Mouse (Mus musculus): ENCODE measurements around the gene Kcnb1. TPM values are rescaled to one million over a fixed set of nuclear protein-coding genes. Genes with fewer than 3 reads are reported as not detected.

Gene Kcnb1
- polyA plus RNA-seq, 1 experiment from 2014 or later = 1.0 TPM

DNA sequence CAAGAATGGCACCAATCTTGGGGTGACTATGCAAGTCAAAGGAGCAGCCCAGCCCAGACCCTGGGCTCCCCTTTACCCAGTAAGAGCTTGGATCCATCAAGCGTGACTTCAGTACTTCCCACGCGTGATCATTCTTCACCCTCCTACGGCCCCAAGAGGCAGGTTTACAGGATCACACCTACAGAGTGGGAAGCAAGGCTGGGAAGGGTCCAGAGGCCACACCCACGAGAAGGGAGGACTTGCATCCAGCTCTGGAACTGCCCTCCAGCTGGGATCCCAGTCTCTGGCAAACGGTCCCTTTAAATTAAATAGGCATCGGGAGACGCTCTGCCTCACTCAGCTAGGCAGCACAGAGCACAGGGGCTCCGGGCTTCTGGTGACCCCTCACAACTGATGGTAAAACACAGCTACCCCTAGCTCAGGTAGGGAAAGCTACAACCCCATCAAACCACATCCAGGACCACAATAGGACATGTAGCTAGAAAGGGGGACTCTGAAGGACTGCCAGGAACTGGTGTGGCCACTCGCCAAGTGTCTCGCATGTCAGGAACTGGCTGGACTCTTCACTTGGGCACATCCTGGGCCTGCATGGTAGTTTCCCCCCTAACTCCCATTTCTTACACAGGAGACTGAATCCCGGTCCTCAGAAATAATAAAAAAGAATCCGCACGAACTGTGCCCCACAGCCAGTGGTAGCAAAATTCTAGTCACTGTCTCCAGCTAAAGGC lies 8.1 kb downstream of the Kcnb1 start:
- H3K4me3 ChIP-seq = no peak overlapping the region
- H3K27me3 ChIP-seq = peaks cover 24% of the 10 kb centered on the region
- peaks cover 7% of the 10 kb centered on the region; the same call in 1 of the 2 replicates for H3K9me3 ChIP-seq
- no peaks in the 10 kb centered on the region; the same call in 1 of the 2 replicates for H3K36me3 ChIP-seq
- H3K27ac ChIP-seq = no peak overlapping the region
- WGBS = 76% methylated on average over 14 of the region's 14 CpGs
- no peak overlapping the region for H3K9ac ChIP-seq
- no peak for ATAC-seq (ENCODE audit: low FRiP score, low read depth)
- H3K4me1 ChIP-seq = no peaks in the 10 kb centered on the region
- H3K4me2 ChIP-seq (replicated peaks) = no peak overlapping the region

DNA sequence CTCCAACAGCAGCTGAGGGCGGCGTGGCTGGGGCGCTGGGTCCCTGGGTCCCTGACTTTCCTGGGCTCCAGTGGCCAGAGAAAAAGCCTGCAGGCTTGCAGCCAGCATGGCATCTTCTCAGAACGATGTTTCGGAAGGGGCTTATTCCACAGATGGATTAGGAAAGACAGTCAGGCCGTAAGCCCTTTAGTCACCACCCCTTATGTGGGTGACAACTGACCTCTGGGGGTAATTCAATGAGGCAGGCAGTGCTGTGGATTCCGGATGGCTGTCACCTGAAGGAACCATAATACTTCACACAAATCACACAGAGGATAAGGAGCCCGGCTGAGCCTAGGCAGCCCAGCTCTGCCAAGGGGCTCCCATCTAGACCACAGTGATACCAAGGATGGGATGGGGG lies 8.9 kb downstream of the Kcnb1 start:
- Histone ChIP-seq H3K27me3 (peaks cover 17% of the 10 kb centered on the region), H3K4me3 (no peak overlapping the region), H3K4me2 (replicated peaks) (no peak overlapping the region), H3K4me1 (no peaks in the 10 kb centered on the region), H3K9me3 (peaks cover 7% of the 10 kb centered on the region; the same call in 1 of the 2 replicates), H3K9ac (no peak overlapping the region), H3K27ac (no peak overlapping the region), H3K36me3 (no peaks in the 10 kb centered on the region; the same call in 1 of the 2 replicates)
- no peak for ATAC-seq (ENCODE audit: low FRiP score, low read depth)
- 65% methylated on average over 8 of the region's 8 CpGs for WGBS

DNA sequence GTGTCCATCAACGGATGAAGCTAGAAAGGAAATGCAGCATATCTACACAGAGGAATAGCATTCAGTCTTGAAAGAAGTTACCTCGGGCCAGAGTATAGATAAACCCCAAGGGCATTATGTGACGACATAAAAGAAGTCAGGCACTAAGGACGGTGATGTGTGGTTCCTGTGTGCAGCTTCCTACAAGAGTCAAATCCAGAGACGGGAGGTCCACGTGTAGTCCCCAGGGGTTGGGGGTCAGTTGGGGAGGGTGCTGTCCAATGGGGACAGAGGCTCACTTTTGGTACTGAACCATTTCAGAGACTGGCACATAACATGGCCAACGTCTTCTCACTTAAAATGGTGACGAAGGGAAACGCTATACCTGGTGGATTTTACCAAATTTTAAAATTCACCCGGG lies 10.7 kb downstream of the Kcnb1 start:
- Histone ChIP-seq H3K36me3 (no peaks in the 10 kb centered on the region; the same call in 1 of the 2 replicates), H3K4me1 (no peaks in the 10 kb centered on the region), H3K4me3 (no peak overlapping the region), H3K9ac (no peak overlapping the region), H3K27ac (no peak overlapping the region), H3K4me2 (replicated peaks) (no peak overlapping the region), H3K9me3 (peaks cover 7% of the 10 kb centered on the region; the same call in 1 of the 2 replicates), H3K27me3 (no peaks in the 10 kb centered on the region; the same call in 1 of the 2 replicates)
- 85% methylated on average over 10 of the region's 10 CpGs for WGBS
- ATAC-seq (ENCODE audit: low FRiP score, low read depth) = no peak

DNA sequence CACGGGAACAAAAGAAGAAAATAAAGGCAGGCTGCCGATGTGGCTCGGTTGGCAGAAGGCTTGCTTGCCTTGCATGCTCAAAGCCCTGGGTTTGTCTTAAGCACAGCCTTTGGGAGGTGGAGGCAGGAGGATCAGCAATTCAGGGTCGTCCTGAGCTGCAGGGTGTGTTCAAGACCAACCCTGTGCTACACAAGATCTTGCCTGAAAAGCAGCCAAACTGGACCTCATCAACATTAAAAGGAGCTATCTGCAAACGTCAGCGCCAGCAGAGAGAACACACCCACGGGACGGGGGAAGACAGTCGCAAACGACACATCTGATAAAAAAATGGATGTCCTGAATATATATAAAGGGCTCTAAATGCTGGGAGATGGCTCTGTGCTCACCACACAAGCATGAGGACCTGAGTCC lies 12.7 kb downstream of the Kcnb1 start:
- Histone ChIP-seq H3K4me1 (no peaks in the 10 kb centered on the region), H3K9ac (no peak overlapping the region), H3K4me2 (replicated peaks) (no peak overlapping the region), H3K27me3 (no peaks in the 10 kb centered on the region; the same call in 1 of the 2 replicates), H3K4me3 (no peak overlapping the region), H3K36me3 (no peaks in the 10 kb centered on the region), H3K9me3 (peaks cover 6% of the 10 kb centered on the region; the same call in 1 of the 2 replicates), H3K27ac (no peak overlapping the region)
- ATAC-seq (ENCODE audit: low FRiP score, low read depth) = no peak
- 73% methylated on average over 10 of the region's 10 CpGs for WGBS

DNA sequence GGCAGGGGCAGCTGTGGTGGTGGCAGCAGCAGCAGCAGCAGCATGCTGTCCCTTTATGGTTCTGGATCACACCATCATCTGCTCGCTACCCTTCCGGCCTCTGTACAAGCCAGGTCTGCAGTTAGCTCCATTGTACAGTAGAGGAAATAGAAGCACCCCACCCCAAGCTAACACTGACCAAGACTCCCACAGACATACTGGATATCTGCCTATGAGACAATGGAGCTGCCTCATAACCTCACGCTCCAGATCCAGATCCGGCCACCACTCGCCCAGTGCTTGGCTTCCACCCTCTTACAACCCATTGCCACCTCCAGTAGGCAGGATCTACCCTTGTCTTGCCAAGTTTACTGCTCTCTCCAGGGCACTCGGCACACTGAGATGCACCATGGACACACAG lies 14.7 kb downstream of the Kcnb1 start:
- Histone ChIP-seq H3K4me3 (no peak overlapping the region), H3K36me3 (no peaks in the 10 kb centered on the region), H3K27me3 (peaks cover 4% of the 10 kb centered on the region), H3K9ac (no peak overlapping the region), H3K4me2 (replicated peaks) (no peak overlapping the region), H3K9me3 (peaks cover 6% of the 10 kb centered on the region; the same call in 1 of the 2 replicates), H3K27ac (no peak overlapping the region), H3K4me1 (no peaks in the 10 kb centered on the region)
- WGBS = 85% methylated on average over 6 of the region's 6 CpGs
- no peak for ATAC-seq (ENCODE audit: low FRiP score, low read depth)

DNA sequence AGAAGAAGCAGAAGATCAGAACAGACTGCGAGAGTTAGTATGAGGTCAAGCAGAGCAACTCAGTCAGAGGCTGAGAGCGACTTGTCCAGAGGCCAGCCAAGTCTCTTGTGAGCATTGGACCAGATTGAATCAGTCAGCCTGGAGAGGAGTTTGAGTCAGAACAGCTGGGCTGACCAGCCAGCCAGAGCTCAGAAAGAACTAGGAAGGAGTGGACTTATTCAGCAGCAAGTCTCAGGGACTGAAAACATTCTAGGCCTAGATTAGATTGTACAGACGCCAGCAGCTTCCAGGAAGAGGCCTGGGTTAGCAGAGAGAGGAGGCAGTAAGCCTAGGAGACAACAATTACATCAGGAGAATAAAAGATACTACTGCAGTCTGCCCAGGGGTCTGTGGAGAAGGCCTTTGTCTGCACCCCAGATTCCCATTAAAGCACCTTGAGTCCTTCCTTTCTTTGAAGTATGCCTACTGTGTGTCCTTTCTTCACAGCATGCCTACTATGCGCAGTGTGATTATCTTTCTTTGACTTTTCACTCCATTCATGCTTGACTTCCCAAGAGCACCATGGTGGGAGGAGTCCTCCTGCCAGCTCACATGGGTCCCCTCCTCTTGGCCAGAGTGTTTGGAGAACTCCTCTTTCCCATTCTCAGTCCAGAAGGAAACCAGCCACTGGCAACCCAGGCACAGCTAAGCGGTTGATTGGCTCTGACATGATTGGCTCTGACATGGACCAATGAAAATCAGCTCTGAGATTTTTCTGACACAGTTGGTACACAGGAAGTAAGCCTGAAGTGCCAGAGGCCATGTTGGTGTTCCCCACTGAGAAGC lies 16.7 kb downstream of the Kcnb1 start:
- Histone ChIP-seq H3K27ac (no peak overlapping the region), H3K27me3 (peaks cover 11% of the 10 kb centered on the region), H3K4me1 (peaks cover 10% of the 10 kb centered on the region), H3K9me3 (peaks cover 6% of the 10 kb centered on the region; the same call in 1 of the 2 replicates), H3K36me3 (no peaks in the 10 kb centered on the region), H3K9ac (no peak overlapping the region), H3K4me2 (replicated peaks) (no peak overlapping the region), H3K4me3 (no peak overlapping the region)
- 83% methylated on average over 5 of the region's 5 CpGs for WGBS
- no peak for ATAC-seq (ENCODE audit: low FRiP score, low read depth)

DNA sequence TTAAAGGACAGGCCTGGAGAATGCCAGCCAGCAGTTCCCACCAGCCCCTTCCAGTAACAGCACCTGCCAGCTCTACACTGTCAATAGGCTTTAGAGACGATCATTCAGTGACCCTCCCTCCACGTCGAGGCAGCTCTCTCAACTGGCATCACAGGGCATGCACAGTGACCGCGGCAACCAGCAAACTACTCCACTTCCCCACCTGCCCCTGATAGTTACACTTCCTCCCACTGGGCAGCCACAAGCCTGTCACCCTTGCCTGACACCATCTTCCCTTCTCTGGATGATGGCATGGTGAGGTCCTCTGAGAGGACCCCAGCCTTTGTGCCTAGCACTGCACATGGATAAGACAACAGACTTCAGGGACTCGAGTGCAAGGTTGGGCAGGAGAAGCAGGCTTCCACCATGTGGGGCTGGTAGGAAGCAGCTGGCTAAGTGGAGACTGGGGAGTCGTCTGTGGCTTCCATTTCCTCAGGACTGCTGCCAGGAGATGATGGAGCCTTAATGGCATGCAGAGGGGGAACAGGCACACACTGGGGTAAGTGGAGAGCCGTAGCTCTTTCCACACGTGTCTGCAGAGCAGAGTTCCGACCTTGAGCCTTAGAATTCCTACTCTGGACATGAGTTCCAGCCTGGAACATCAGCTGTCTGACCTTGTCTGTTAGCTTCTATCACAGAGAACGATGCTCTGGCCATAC lies 22.3 kb downstream of the Kcnb1 start:
- Histone ChIP-seq H3K4me3 (no peak overlapping the region), H3K9me3 (0 out of 2 replicates have a peak, but pooled peaks cover under 1% of the 10 kb centered on the region), H3K4me2 (replicated peaks) (no peak overlapping the region; the same call in 1 of the 2 replicates), H3K36me3 (no peaks in the 10 kb centered on the region), H3K9ac (no peak overlapping the region), H3K27me3 (peaks cover 11% of the 10 kb centered on the region; the same call in 1 of the 2 replicates), H3K27ac (no peak overlapping the region; the same call in 1 of the 2 replicates), H3K4me1 (peaks cover 48% of the 10 kb centered on the region)
- 48% methylated on average over 11 of the region's 11 CpGs for WGBS
- ATAC-seq (ENCODE audit: low FRiP score, low read depth) = peak; percentile 84

DNA sequence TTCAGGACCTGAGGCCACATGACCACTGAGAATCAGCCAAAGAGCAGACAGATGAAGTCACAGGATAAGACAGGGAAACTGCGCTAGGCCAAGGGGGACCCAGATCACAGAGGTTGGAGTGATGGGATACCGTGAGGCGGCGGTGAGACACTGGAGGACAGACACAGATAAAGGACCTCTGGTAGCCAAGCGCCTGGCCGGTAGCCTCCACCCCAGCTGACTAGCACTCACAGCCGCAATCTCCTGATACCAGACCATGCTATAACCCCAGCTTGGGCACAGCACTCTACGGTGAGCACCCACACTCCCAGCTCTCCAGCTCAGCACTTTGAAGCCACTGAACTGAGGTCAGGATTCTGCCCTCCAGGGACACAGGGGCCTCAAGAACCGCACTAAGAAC lies 26.4 kb downstream of the Kcnb1 start:
- Histone ChIP-seq H3K36me3 (no peaks in the 10 kb centered on the region), H3K9me3 (0 out of 2 replicates have a peak, but pooled peaks cover 8% of the 10 kb centered on the region), H3K4me1 (peaks cover 47% of the 10 kb centered on the region), H3K4me2 (replicated peaks) (no peak overlapping the region), H3K27ac (no peak overlapping the region; the same call in 1 of the 2 replicates), H3K9ac (no peak overlapping the region), H3K27me3 (no peaks in the 10 kb centered on the region), H3K4me3 (no peak overlapping the region)
- WGBS = 90% methylated on average over 9 of the region's 9 CpGs
- no peak for ATAC-seq (ENCODE audit: low FRiP score, low read depth)

DNA sequence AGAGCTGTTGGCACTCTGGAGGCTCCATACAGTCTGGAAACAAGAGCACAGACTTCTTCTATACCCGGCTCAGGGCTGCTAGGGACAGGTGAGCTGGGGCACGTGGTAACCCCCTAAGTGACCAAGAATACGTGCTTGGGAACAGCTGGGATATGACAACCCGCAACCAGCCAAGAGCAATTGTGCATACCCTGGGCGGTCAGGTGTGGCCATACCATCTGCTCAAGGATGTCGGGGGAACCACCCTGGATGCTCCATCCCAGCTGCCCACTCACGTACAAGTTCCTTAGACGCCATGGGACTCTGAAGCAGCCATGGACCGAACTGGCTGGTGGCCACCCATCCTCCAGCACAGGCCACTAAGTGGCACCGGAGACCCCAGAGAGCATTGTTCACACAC lies 26.8 kb downstream of the Kcnb1 start:
- H3K27ac ChIP-seq = peak overlapping the region; percentile 69
- H3K4me2 ChIP-seq (replicated peaks) = no peak overlapping the region
- WGBS = 90% methylated on average over 10 of the region's 10 CpGs
- ATAC-seq (ENCODE audit: low FRiP score, low read depth) = no peak
- H3K36me3 ChIP-seq = no peaks in the 10 kb centered on the region
- H3K27me3 ChIP-seq = no peaks in the 10 kb centered on the region
- no peak overlapping the region for H3K9ac ChIP-seq
- no peak overlapping the region for H3K4me3 ChIP-seq
- 0 out of 2 replicates have a peak, but pooled peaks cover 8% of the 10 kb centered on the region for H3K9me3 ChIP-seq
- H3K4me1 ChIP-seq = peaks cover 42% of the 10 kb centered on the region

DNA sequence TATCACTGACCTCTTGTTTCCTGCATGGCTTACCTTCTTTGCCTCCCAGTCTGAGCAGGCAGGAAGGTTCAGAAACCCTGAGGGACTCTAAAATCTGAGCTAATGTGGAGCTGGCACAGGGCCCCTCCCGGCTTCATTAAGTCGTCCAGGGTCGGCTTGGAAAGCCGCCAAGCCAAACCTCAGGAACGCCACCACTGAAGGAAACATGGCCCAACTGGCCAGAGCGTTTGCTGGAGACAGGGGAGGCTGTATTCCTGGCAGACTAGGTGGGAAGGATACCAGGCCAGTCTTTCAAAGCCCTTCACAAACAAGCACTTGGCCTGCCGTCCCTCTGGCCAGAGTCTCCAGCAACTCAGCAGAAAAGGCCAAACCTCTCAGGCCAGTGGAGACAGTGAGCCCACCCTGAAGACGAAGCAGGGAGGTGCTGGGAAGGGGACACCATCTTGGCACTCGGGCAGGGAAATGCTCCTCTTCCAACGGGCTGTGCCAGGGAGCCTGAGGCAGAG lies 27.4 kb downstream of the Kcnb1 start:
- 0 out of 2 replicates have a peak, but pooled peaks cover 8% of the 10 kb centered on the region for H3K9me3 ChIP-seq
- ATAC-seq (ENCODE audit: low FRiP score, low read depth) = peak; percentile 68; the same call in 1 of the 2 replicates
- WGBS = 43% methylated on average over 10 of the region's 10 CpGs
- H3K36me3 ChIP-seq = no peaks in the 10 kb centered on the region
- H3K4me3 ChIP-seq = no peak overlapping the region
- H3K27ac ChIP-seq = peak overlapping the region; percentile 69
- H3K4me2 ChIP-seq (replicated peaks) = no peak overlapping the region
- H3K4me1 ChIP-seq = peaks cover 36% of the 10 kb centered on the region
- H3K9ac ChIP-seq = no peak overlapping the region
- no peaks in the 10 kb centered on the region for H3K27me3 ChIP-seq

DNA sequence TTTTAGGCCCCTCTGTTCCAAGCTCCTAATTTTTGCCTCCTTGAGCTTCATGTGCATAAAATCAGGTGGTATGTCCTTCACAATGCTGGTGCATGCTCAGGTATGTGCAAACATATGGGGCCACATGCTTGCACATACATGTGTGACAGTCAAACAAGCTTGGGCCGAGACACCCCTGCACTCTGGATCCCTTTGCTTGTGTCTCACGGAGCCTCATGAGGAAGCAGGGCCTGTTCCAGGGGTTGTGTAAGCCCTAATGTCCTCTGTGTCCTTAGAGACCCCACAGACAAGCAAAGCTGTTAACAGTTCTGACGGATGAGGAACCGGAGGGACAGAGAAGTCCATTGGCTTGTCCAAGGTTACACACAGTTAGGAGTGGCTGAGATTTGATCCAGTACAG lies 30.2 kb downstream of the Kcnb1 start:
- H3K27me3 ChIP-seq = peaks cover 7% of the 10 kb centered on the region; the same call in 1 of the 2 replicates
- H3K9ac ChIP-seq = no peak overlapping the region
- H3K36me3 ChIP-seq = no peaks in the 10 kb centered on the region
- H3K4me1 ChIP-seq = peaks cover 38% of the 10 kb centered on the region
- no peak overlapping the region for H3K27ac ChIP-seq
- no peak for ATAC-seq (ENCODE audit: low FRiP score, low read depth)
- WGBS = 87% methylated on average over 4 of the region's 4 CpGs
- 0 out of 2 replicates have a peak, but pooled peaks cover 8% of the 10 kb centered on the region for H3K9me3 ChIP-seq
- H3K4me3 ChIP-seq = no peak overlapping the region
- no peak overlapping the region for H3K4me2 ChIP-seq (replicated peaks)

All from limb, embryonic 13.5 days (tissue).